Mouse (Mus musculus): ENCODE measurements around the gene Acot3.

- TF ChIP-seq EP300 (IDR thresholded peaks at IDR 0.05; ENCODE audit: low read depth) (no peak), CTCF (IDR thresholded peaks at IDR 0.05; ENCODE audit: low read depth) (no peak)
These were observed 48.1 kb upstream of the Acot3 start for GRCm38 (mm10) chr12:84003866-84004265.
